Mouse (Mus musculus) embryonic facial prominence, embryonic 14.5 days (tissue): ENCODE results near the gene Tldc2. TPM values are rescaled to one million over a fixed set of nuclear protein-coding genes. Genes with fewer than 3 reads are reported as not detected.

ENCODE experiments used
- ATAC-seq: fragments of 200-750 bp; cut with Nextera tagmentation; 2 replicates; pipeline ENCODE4 v1.8.0; 2017; ENCODE audit warnings: low read depth, moderate number of reproducible peaks, moderate TSS enrichment
- DNase-seq: peaks from one replicate; pipeline ENCODE4 v3.0.0-alpha.2; 2015; ENCODE audit warnings: low spot score
- H3K27ac ChIP-seq: fragments of 300-500 bp; sonication (generic); replicated peaks from 2 replicates; pipeline ENCODE4 v1.5.1; 2014; ENCODE audit warnings: low read depth, mild to moderate bottlenecking, low read length, moderate library complexity
- H3K27me3 ChIP-seq: fragments of 300-500 bp; sonication (generic); replicated peaks from 2 replicates; pipeline ENCODE4 v1.6.1; 2014; ENCODE audit warnings: low read length; ENCODE audit not compliant: control insufficient read depth, insufficient read depth
- H3K36me3 ChIP-seq: fragments of 300-500 bp; sonication (generic); 2 replicates; pipeline ENCODE4 v1.6.1; 2014; ENCODE audit warnings: low read length, mixed read lengths; ENCODE audit not compliant: control insufficient read depth, insufficient read depth
- H3K4me1 ChIP-seq: fragments of 300-500 bp; sonication (generic); 2 replicates; pipeline ENCODE4 v1.6.1; 2014; ENCODE audit warnings: antibody characterized with exemption, low read length; ENCODE audit not compliant: control insufficient read depth, insufficient read depth
- H3K4me2 ChIP-seq: fragments of 300-500 bp; sonication (generic); 2 replicates; pipeline ENCODE4 v1.6.1; 2014; ENCODE audit warnings: low read depth, mild to moderate bottlenecking, low read length, moderate library complexity, mixed read lengths
- H3K4me3 ChIP-seq: fragments of 300-500 bp; sonication (generic); 2 replicates; pipeline ENCODE4 v1.5.1; 2014; ENCODE audit warnings: low read depth, mild to moderate bottlenecking, low read length
- H3K9ac ChIP-seq: fragments of 300-500 bp; sonication (generic); 2 replicates; pipeline ENCODE4 v1.6.1; 2014; ENCODE audit warnings: low read depth, mild to moderate bottlenecking, low read length, moderate library complexity, mixed read lengths
- H3K9me3 ChIP-seq: fragments of 300-500 bp; sonication (generic); 2 replicates; pipeline ENCODE4 v1.6.1; 2016; ENCODE audit warnings: low read length; ENCODE audit not compliant: control insufficient read depth
- WGBS: fragments of 180-500 bp; shearing (Covaris S2); extraction: QIAGEN DNeasy Blood & Tissue Kit; methylation state at CpG from one replicate; pipeline ENCODE4 v1.1.7; 2014; 5-methylcytosine and 5-hydroxymethylcytosine counted together
- polyA plus RNA-seq: library from polyadenylated mRNA; unstranded; fragments of >200 nt; fragmentation: Nextera tagmentation; extraction: Ambion mirVana; gene quantifications from 2 replicates; pipeline ENCODE4 v1.2.1, GENCODE M21; 2014

The Tldc2 gene
- polyA plus RNA-seq, 1 experiment from 2014 or later = not detected

GRCm38 (mm10) chr2:157129601-157130164 is 42.8 kb downstream of the Tldc2 start:
- H3K4me3 ChIP-seq = no peak overlapping the region
- 0 out of 2 replicates have a peak, but pooled peaks cover 3% of the 10 kb centered on the region for H3K4me1 ChIP-seq
- H3K36me3 ChIP-seq = peaks cover 22% of the 10 kb centered on the region; the same call in 1 of the 2 replicates
- DNase-seq = no peak
- H3K9me3 ChIP-seq = no peaks in the 10 kb centered on the region
- H3K27me3 ChIP-seq = no peaks in the 10 kb centered on the region
- no peak overlapping the region for H3K4me2 ChIP-seq
- H3K27ac ChIP-seq = no peak overlapping the region
- H3K9ac ChIP-seq = no peak overlapping the region
- ATAC-seq = no peak
- WGBS = 79% methylated on average over 11 of the region's 11 CpGs

- ATAC-seq = no peak
- no peak overlapping the region for H3K4me2 ChIP-seq
- no peak for DNase-seq
- WGBS = 82% methylated on average over 8 of the region's 8 CpGs
- no peak overlapping the region for H3K9ac ChIP-seq
- H3K27ac ChIP-seq = no peak overlapping the region
- no peaks in the 10 kb centered on the region for H3K27me3 ChIP-seq
- peaks cover 10% of the 10 kb centered on the region; the same call in 1 of the 2 replicates for H3K36me3 ChIP-seq
- H3K9me3 ChIP-seq = no peaks in the 10 kb centered on the region
- H3K4me3 ChIP-seq = no peak overlapping the region
- H3K4me1 ChIP-seq = peaks cover 6% of the 10 kb centered on the region; the same call in 1 of the 2 replicates
These were observed 44.1 kb downstream of the Tldc2 start for GRCm38 (mm10) chr2:157130813-157131514.

- Histone ChIP-seq H3K4me3 (no peak overlapping the region), H3K4me2 (no peak overlapping the region), H3K4me1 (peaks cover 6% of the 10 kb centered on the region; the same call in 1 of the 2 replicates), H3K36me3 (peaks cover 4% of the 10 kb centered on the region; the same call in 1 of the 2 replicates), H3K9ac (no peak overlapping the region), H3K27me3 (no peaks in the 10 kb centered on the region), H3K9me3 (no peaks in the 10 kb centered on the region), H3K27ac (no peak overlapping the region)
- ATAC-seq = no peak
- DNase-seq = no peak
- 83% methylated on average over 1 of the region's 1 CpGs for WGBS
These were observed 45.2 kb downstream of the Tldc2 start for GRCm38 (mm10) chr2:157132086-157132485.

- Histone ChIP-seq H3K9ac (no peak overlapping the region), H3K4me1 (peaks cover 6% of the 10 kb centered on the region; the same call in 1 of the 2 replicates), H3K9me3 (no peaks in the 10 kb centered on the region), H3K36me3 (peaks cover 4% of the 10 kb centered on the region; the same call in 1 of the 2 replicates), H3K27ac (no peak overlapping the region), H3K27me3 (no peaks in the 10 kb centered on the region), H3K4me2 (0 out of 2 replicates have a peak overlapping the region, but pooled peaks have one; percentile 8), H3K4me3 (no peak overlapping the region)
- DNase-seq (no peak), ATAC-seq (no peak)
- 76% methylated on average over 3 of the region's 3 CpGs for WGBS
These were observed 46.1 kb downstream of the Tldc2 start for GRCm38 (mm10) chr2:157132686-157133540.

- H3K27me3 ChIP-seq = no peaks in the 10 kb centered on the region
- peak overlapping the region; percentile 88 for H3K4me2 ChIP-seq
- no peaks in the 10 kb centered on the region for H3K36me3 ChIP-seq
- peak overlapping the region; percentile 65 for H3K4me3 ChIP-seq
- no peak; the same call in 1 of the 2 replicates for ATAC-seq
- peaks cover 6% of the 10 kb centered on the region; the same call in 1 of the 2 replicates for H3K4me1 ChIP-seq
- peak overlapping the region; percentile 74 for H3K9ac ChIP-seq
- peak; percentile 19 for DNase-seq
- H3K27ac ChIP-seq = peak overlapping the region; percentile 61
- no peaks in the 10 kb centered on the region for H3K9me3 ChIP-seq
- WGBS = 17% methylated on average over 11 of the region's 11 CpGs
These were observed 47.1 kb downstream of the Tldc2 start for GRCm38 (mm10) chr2:157133769-157134478.

GRCm38 (mm10) chr2:157134479-157134931 is 47.6 kb downstream of the Tldc2 start:
- Histone ChIP-seq H3K4me2 (peak overlapping the region; percentile 88), H3K27me3 (no peaks in the 10 kb centered on the region), H3K27ac (peak overlapping the region; percentile 61), H3K4me1 (peaks cover 6% of the 10 kb centered on the region; the same call in 1 of the 2 replicates), H3K9me3 (no peaks in the 10 kb centered on the region), H3K9ac (peak overlapping the region; percentile 74), H3K36me3 (no peaks in the 10 kb centered on the region), H3K4me3 (peak overlapping the region; percentile 65)
- DNase-seq (no peak), ATAC-seq (peak; percentile 43)
- under 1% methylated on average over 15 of the region's 25 CpGs for WGBS

- Histone ChIP-seq H3K4me3 (peak within 1 kb of the TSS; percentile 65), H3K27ac (peak within 1 kb of the TSS; percentile 68), H3K4me2 (peak within 1 kb of the TSS; percentile 88), H3K9me3 (no peaks in the 10 kb centered on the region), H3K9ac (peak within 1 kb of the TSS; percentile 74), H3K36me3 (no peaks in the 10 kb centered on the region), H3K27me3 (no peaks in the 10 kb centered on the region), H3K4me1 (peaks cover 6% of the 10 kb centered on the region; the same call in 1 of the 2 replicates)
- ATAC-seq = peak; percentile 92
- 0% methylated on average over 25 of the region's 32 CpGs for WGBS
- peak; percentile 96 for DNase-seq
These were observed 48.2 kb downstream of the Tldc2 start, which contains the start of gene Samhd1 for GRCm38 (mm10) chr2:157135014-157135413. Samhd1 (minus strand) TSS chr2:157135265.
